Mouse (Mus musculus) thymus, postnatal 0 days (tissue): ENCODE data around the gene Zfp185. TPM values are rescaled to one million over a fixed set of nuclear protein-coding genes. Genes with fewer than 3 reads are reported as not detected.
A peak's percentile ranks its signal among the peaks of the same experiment; 100 is the strongest.

Experiments
- DNase-seq: peaks from one replicate; pipeline ENCODE4 v3.0.0-alpha.2; 2015; ENCODE audit warnings: low spot score
- polyA plus RNA-seq: library from polyadenylated mRNA; unstranded; fragments of >200 nt; fragmentation: Nextera tagmentation; extraction: Ambion mirVana; gene quantifications from 2 replicates; pipeline ENCODE4 v1.2.1, GENCODE M21; 2015

Gene Zfp185
- 0.78 and 0.96 TPM in 2 replicates for polyA plus RNA-seq

- DNase-seq: peak; percentile 33
Observed at GRCm38 (mm10) chrX:72986841-72987519, at the start of gene Zfp185. TSS of gene Zfp185 (plus strand) at chrX:72987339.

- no peak for DNase-seq
Observed at GRCm38 (mm10) chrX:72953464-72953863, 33.7 kb upstream of the Zfp185 start.

- no peak for DNase-seq
Observed at GRCm38 (mm10) chrX:72956486-72956885, 30.7 kb upstream of the Zfp185 start.

GRCm38 (mm10) chrX:72960431-72960830 lies 26.7 kb upstream of the Zfp185 start:
- peak; percentile 2 for DNase-seq

- no peak for DNase-seq
Observed at GRCm38 (mm10) chrX:72961511-72961910, 25.6 kb upstream of the Zfp185 start.

GRCm38 (mm10) chrX:72962743-72963142 lies 24.4 kb upstream of the Zfp185 start:
- no peak for DNase-seq

GRCm38 (mm10) chrX:72982831-72983230 lies 4.3 kb upstream of the Zfp185 start:
- DNase-seq: no peak

GRCm38 (mm10) chrX:72985607-72986006 lies 1.5 kb upstream of the Zfp185 start:
- no peak for DNase-seq

- no peak for DNase-seq
Observed at GRCm38 (mm10) chrX:72987520-72987905, 374 bp downstream of the Zfp185 start.

GRCm38 (mm10) chrX:72988431-72988830 lies 1.3 kb downstream of the Zfp185 start:
- no peak for DNase-seq

GRCm38 (mm10) chrX:72990581-72990980 lies 3.4 kb downstream of the Zfp185 start:
- no peak for DNase-seq

GRCm38 (mm10) chrX:72992291-72992919 lies 5.3 kb downstream of the Zfp185 start:
- no peak for DNase-seq

- no peak for DNase-seq
Observed at GRCm38 (mm10) chrX:72995542-72995941, 8.4 kb downstream of the Zfp185 start.

- no peak for DNase-seq
Observed at GRCm38 (mm10) chrX:73003110-73003509, 16.0 kb downstream of the Zfp185 start.

- no peak for DNase-seq
Observed at GRCm38 (mm10) chrX:73005678-73006077, 18.5 kb downstream of the Zfp185 start.

- peak; percentile 92 for DNase-seq
Observed at GRCm38 (mm10) chrX:73007597-73008479, 20.7 kb downstream of the Zfp185 start.

- no peak for DNase-seq
Observed at GRCm38 (mm10) chrX:73012846-73013245, 25.7 kb downstream of the Zfp185 start.

GRCm38 (mm10) chrX:73037003-73037402 lies 49.9 kb downstream of the Zfp185 start, which contains the start of gene Pnma5:
TSS of gene Pnma5 (minus strand) at chrX:73037103.
- no peak for DNase-seq

GRCm38 (mm10) chrX:73038831-73039230 lies 51.7 kb downstream of the Zfp185 start:
- DNase-seq: no peak

- no peak for DNase-seq
Observed at GRCm38 (mm10) chrX:73039666-73040065, 52.5 kb downstream of the Zfp185 start.

- peak; percentile 85 for DNase-seq
Observed at GRCm38 (mm10) chrX:73053860-73054563, 66.9 kb downstream of the Zfp185 start.
